11 mouse cellular contexts compared by ENCODE assay signal in the genomic region with DNA sequence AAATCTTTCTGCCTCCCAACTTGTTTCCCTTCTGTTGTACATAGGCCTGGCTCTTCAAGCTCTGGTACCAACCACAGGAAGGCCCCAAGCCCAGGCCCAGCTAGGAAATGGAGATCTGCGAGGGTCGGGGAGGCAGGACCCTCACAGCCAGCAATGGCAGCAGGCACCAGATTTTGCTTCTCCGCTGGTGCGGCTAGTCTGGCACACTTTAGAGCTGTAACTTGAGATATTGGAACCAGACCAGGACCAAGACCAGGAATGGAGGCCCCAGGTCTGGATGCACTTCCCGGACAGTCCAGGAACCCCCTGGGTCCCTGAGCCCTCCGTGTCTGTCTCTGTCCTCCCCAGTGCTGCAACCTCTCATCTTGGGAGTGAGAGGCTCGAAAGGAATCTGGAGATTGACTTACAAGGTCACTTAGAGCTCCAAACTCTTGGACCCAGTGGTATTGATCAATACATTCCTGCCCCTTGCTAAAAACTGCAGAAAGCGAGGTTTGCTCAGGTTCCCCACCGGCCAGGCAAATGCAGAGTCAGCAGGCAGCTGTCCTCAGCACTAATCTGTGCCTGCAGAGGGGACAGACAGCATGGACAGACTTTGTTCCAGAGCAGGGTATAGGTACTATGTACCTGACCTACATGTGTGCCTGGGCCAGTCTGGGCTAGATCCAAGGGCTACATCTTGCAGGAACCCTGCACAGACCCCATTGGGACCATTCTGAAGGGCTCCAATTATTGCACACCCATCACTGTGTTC. TPM values are rescaled to one million over a fixed set of nuclear protein-coding genes. Genes with fewer than 3 reads are reported as not detected.
DNase-seq lines count a peak whose midpoint lies in the region; ATAC-seq and TF ChIP-seq lines count a peak whose summit lies in the region.
"Had no signal": no experiment of that assay in that cellular context is flagged by ENCODE, and none has a peak within 500 bp of the region (broad histone marks: within the 10 kb centered on the region; RNA-seq: fewer than 3 reads in every experiment).

No protein-coding gene starts in this region.

- peaks cover 4% of the 10 kb centered on the region; the same call in 1 of the 2 replicates for H3K9me3 ChIP-seq in lung, embryonic 16.5 days (ENCODE audit: control insufficient read depth, low read length)
- H3K9me3 ChIP-seq in heart, postnatal 0 days (replicated peaks; ENCODE audit: control insufficient read depth, low read length), result peaks cover 4% of the 10 kb centered on the region; the same call in 1 of the 2 replicates

- no peak for TF ChIP-seq EP300 in heart, postnatal 0 days (IDR thresholded peaks at IDR 0.05; ENCODE audit: low read depth)

- no peak overlapping the region for H3K4me3 ChIP-seq in lung, embryonic 16.5 days (ENCODE audit: low read length)
- no peak overlapping the region for H3K4me3 ChIP-seq in heart, postnatal 0 days (ENCODE audit: low read depth, low read length)

- no peak overlapping the region for H3K27ac ChIP-seq in lung, embryonic 16.5 days (ENCODE audit: low read length)
- peak overlapping the region; percentile 44 for H3K27ac ChIP-seq in heart, postnatal 0 days (ENCODE audit: low read depth)

- ATAC-seq in lung, embryonic 16.5 days (ENCODE audit: low read depth), result no peak
- ATAC-seq in heart, postnatal 0 days (ENCODE audit: insufficient read depth, low read depth), result no peak
- no peak for ATAC-seq in megakaryocyte-erythroid progenitor cell, adult 5-6 weeks (replicated peaks; ENCODE audit: low FRiP score, low TSS enrichment, poor library complexity, severe bottlenecking)

- H3K9ac ChIP-seq in lung, embryonic 16.5 days (ENCODE audit: low read length), result peak overlapping the region; percentile 42; the same call in 1 of the 2 replicates
- no peak overlapping the region for H3K9ac ChIP-seq in heart, postnatal 0 days (replicated peaks; ENCODE audit: low read depth, low read length)

- TF ChIP-seq CTCF in heart, postnatal 0 days (IDR thresholded peaks at IDR 0.05; ENCODE audit: low read depth), result no peak

- no peaks in the 10 kb centered on the region; the same call in 1 of the 2 replicates for H3K27me3 ChIP-seq in lung, embryonic 16.5 days (ENCODE audit: control insufficient read depth, insufficient read depth, low read depth, low read length)
- no peaks in the 10 kb centered on the region for H3K27me3 ChIP-seq in heart, postnatal 0 days (ENCODE audit: control insufficient read depth, insufficient read depth, low read length)

- WGBS in lung, embryonic 16.5 days, result 57% methylated on average over 9 of the region's 9 CpGs
- WGBS in heart, postnatal 0 days, result 60% methylated on average over 9 of the region's 9 CpGs

- peaks cover 24% of the 10 kb centered on the region for H3K4me1 ChIP-seq in lung, embryonic 16.5 days (replicated peaks; ENCODE audit: control insufficient read depth, insufficient read depth, low read length)
- peaks cover 28% of the 10 kb centered on the region for H3K4me1 ChIP-seq in heart, postnatal 0 days (ENCODE audit: control insufficient read depth, insufficient read depth)

- peak; percentile 42 for DNase-seq in gastrocnemius, postnatal 25 days
- no peak for DNase-seq in gastrocnemius, postnatal 14 days
- no peak for DNase-seq in lung, adult 18-20 months
- no peak for DNase-seq in heart, postnatal 0 days (ENCODE audit: low spot score)
- peak; percentile 63 for DNase-seq in skeletal muscle tissue, adult 2 months (ENCODE audit: low read depth, low spot score)
- DNase-seq in left cerebral cortex, adult 9 months (ENCODE audit: low spot score in 2 of 2), result no peak
- DNase-seq: kidney, adult 9 months; lung, postnatal 4 days; right cerebral cortex, adult 18-20 months had no signal

- intact Hi-C loops in gastrocnemius, postnatal 14 days (cut with DNase I; ENCODE audit: low total_unique reads), result no loop called here

- H3K36me3 ChIP-seq in lung, embryonic 16.5 days (ENCODE audit: control insufficient read depth, insufficient read depth, low read length), result no peaks in the 10 kb centered on the region
- no peaks in the 10 kb centered on the region for H3K36me3 ChIP-seq in heart, postnatal 0 days (replicated peaks; ENCODE audit: control insufficient read depth, insufficient read depth, low read length)

- H3K4me2 ChIP-seq in lung, embryonic 16.5 days (ENCODE audit: low read depth, low read length), result no peak overlapping the region
- H3K4me2 ChIP-seq in heart, postnatal 0 days (ENCODE audit: low read depth, low read length), result no peak overlapping the region; the same call in 1 of the 2 replicates

RNA-seq across cellular contexts. Expression of gene Card19, which starts 1.1 kb away (rescaled TPM):
- 100 to 1,000 TPM in 1 of 2 experiments, 10 to 100 TPM in 1; 93.6 to 118 TPM for total RNA-seq in gastrocnemius, postnatal 25 days (2021)
- 10 to 100 TPM; 48.0 to 48.7 TPM for total RNA-seq in gastrocnemius, postnatal 14 days (2021)
- polyA plus RNA-seq in lung, embryonic 16.5 days (2015; fragmentation: Nextera tagmentation; extraction: Ambion mirVana), result 48.7 and 57.1 TPM in 2 replicates
- 114 and 136 TPM in 2 replicates for total RNA-seq in heart, postnatal 0 days (2014; rRNA removed; ENCODE audit: low replicate concordance)
- polyA plus RNA-seq in heart, postnatal 0 days (2015; fragmentation: Nextera tagmentation; extraction: Ambion mirVana), result 188 TPM in 2 replicates
- total RNA-seq in megakaryocyte-erythroid progenitor cell, adult 5-6 weeks (2014; fragmentation: Nextera tagmentation), result 6.7 and 25.3 TPM in 2 replicates
- total RNA-seq in megakaryocyte-erythroid progenitor cell, adult 5-6 weeks (2017), result 11.8 and 16.6 TPM in 2 replicates

RNA-seq across cellular contexts. Expression of gene Ninj1, which starts 29.7 kb away (rescaled TPM):
- 10 to 100 TPM; 15.8 to 18.8 TPM for total RNA-seq in gastrocnemius, postnatal 25 days (2021)
- total RNA-seq in gastrocnemius, postnatal 14 days (2021), result 10 to 100 TPM; 12.4 to 16.8 TPM
- 46.8 and 47.5 TPM in 2 replicates for polyA plus RNA-seq in lung, embryonic 16.5 days (2015; fragmentation: Nextera tagmentation; extraction: Ambion mirVana)
- 75.3 and 102 TPM in 2 replicates for total RNA-seq in heart, postnatal 0 days (2014; rRNA removed; ENCODE audit: low replicate concordance)
- polyA plus RNA-seq in heart, postnatal 0 days (2015; fragmentation: Nextera tagmentation; extraction: Ambion mirVana), result 94.6 and 97.2 TPM in 2 replicates
- 34.5 and 36.1 TPM in 2 replicates for total RNA-seq in megakaryocyte-erythroid progenitor cell, adult 5-6 weeks (2014; fragmentation: Nextera tagmentation)
- 18.7 and 18.9 TPM in 2 replicates for total RNA-seq in megakaryocyte-erythroid progenitor cell, adult 5-6 weeks (2017)

RNA-seq across cellular contexts. Expression of gene Susd3, which starts 31.5 kb away (rescaled TPM):
- total RNA-seq in gastrocnemius, postnatal 25 days (2021), result under 1 TPM in 1 of 2 experiments, not detected in 1; 0.26 TPM
- under 1 TPM; 0.16 to 0.51 TPM for total RNA-seq in gastrocnemius, postnatal 14 days (2021)
- polyA plus RNA-seq in lung, embryonic 16.5 days (2015; fragmentation: Nextera tagmentation; extraction: Ambion mirVana), result 1.6 and 2.2 TPM in 2 replicates
- 0.43 and 0.46 TPM in 2 replicates for total RNA-seq in heart, postnatal 0 days (2014; rRNA removed; ENCODE audit: low replicate concordance)
- 0.75 and 0.99 TPM in 2 replicates for polyA plus RNA-seq in heart, postnatal 0 days (2015; fragmentation: Nextera tagmentation; extraction: Ambion mirVana)
- total RNA-seq in megakaryocyte-erythroid progenitor cell, adult 5-6 weeks (2014; fragmentation: Nextera tagmentation), result 0.70 and 3.1 TPM in 2 replicates
- 1.6 TPM in 1 of 2 replicates, not detected in the other for total RNA-seq in megakaryocyte-erythroid progenitor cell, adult 5-6 weeks (2017)

Comparison
In these comparisons a context has a peak if more than half of its experiments do, and no peak if none do; other contexts are left out.
1. DNase-seq: peak in gastrocnemius, postnatal 25 days (single experiment) and skeletal muscle tissue, adult 2 months (single experiment); none in gastrocnemius, postnatal 14 days (single experiment), lung, adult 18-20 months (0 of 2), heart, postnatal 0 days (single experiment) and left cerebral cortex, adult 9 months (0 of 2).